Mouse (Mus musculus) thymus, adult 2 months (tissue): Measurements from ENCODE around the gene Otof.

ENCODE experiments used
- CTCF ChIP-seq: fragments of 200-500 bp; IDR thresholded peaks from 2 replicates; pipeline ENCODE4 v1.5.1; 2012; ENCODE audit warnings: mild to moderate bottlenecking, control low read depth, low read length, moderate library complexity, borderline replicate concordance; ENCODE audit not compliant: control insufficient read depth, poor library complexity, insufficient read depth; ENCODE audit errors: extremely low read depth
- POLR2A ChIP-seq: fragments of 200-500 bp; IDR thresholded peaks from 2 replicates; pipeline ENCODE4 v1.6.1; 2012; ENCODE audit warnings: mild to moderate bottlenecking, low read length, control low read depth, moderate library complexity; ENCODE audit not compliant: control insufficient read depth, poor library complexity, insufficient read depth; ENCODE audit errors: extremely low read depth

- TF ChIP-seq CTCF (no peak), POLR2A (no peak)
Observed at GRCm38 (mm10) chr5:30343886-30344285, 117.8 kb downstream of the Otof start.
